Mouse (Mus musculus) intestine, embryonic 15.5 days (tissue): Measurements from ENCODE around the gene Lrrc19. TPM values are rescaled to one million over a fixed set of nuclear protein-coding genes. Genes with fewer than 3 reads are reported as not detected.

Experiments
- ATAC-seq: fragments of 200-750 bp; cut with Nextera tagmentation; 2 replicates; pipeline ENCODE4 v1.8.0; 2017; ENCODE audit warnings: moderate TSS enrichment, moderate library complexity
- H3K27ac ChIP-seq: fragments of 300-500 bp; sonication (generic); 2 replicates; pipeline ENCODE4 v1.5.1; 2015; ENCODE audit warnings: mild to moderate bottlenecking, inconsistent platforms
- H3K27me3 ChIP-seq: fragments of 300-500 bp; sonication (generic); replicated peaks from 2 replicates; pipeline ENCODE4 v1.6.1; 2015; ENCODE audit warnings: inconsistent platforms
- H3K36me3 ChIP-seq: fragments of 300-500 bp; sonication (generic); 2 replicates; pipeline ENCODE4 v1.6.1; 2015; ENCODE audit warnings: inconsistent platforms
- H3K4me1 ChIP-seq: fragments of 300-500 bp; sonication (generic); replicated peaks from 2 replicates; pipeline ENCODE4 v1.6.1; 2015; ENCODE audit warnings: inconsistent platforms
- H3K4me2 ChIP-seq: fragments of 300-500 bp; sonication (generic); replicated peaks from 2 replicates; pipeline ENCODE4 v1.6.1; 2015; ENCODE audit warnings: mild to moderate bottlenecking, inconsistent platforms
- H3K4me3 ChIP-seq: fragments of 300-500 bp; sonication (generic); replicated peaks from 2 replicates; pipeline ENCODE4 v1.5.1; 2015; ENCODE audit warnings: inconsistent platforms
- H3K9ac ChIP-seq: fragments of 300-500 bp; sonication (generic); 2 replicates; pipeline ENCODE4 v1.6.1; 2015; ENCODE audit warnings: inconsistent platforms
- H3K9me3 ChIP-seq: fragments of 300-500 bp; sonication (generic); 2 replicates; pipeline ENCODE4 v1.6.1; 2016; ENCODE audit warnings: inconsistent platforms
- WGBS: fragments of 180-500 bp; shearing (Covaris S2); methylation state at CpG from one replicate; pipeline ENCODE4 v1.1.7; 2015; 5-methylcytosine and 5-hydroxymethylcytosine counted together
- polyA plus RNA-seq: library from polyadenylated mRNA; unstranded; fragments of >200 nt; fragmentation: Nextera tagmentation; extraction: Ambion mirVana; gene quantifications from 2 replicates; pipeline ENCODE4 v1.2.1, GENCODE M21; 2015

The Lrrc19 gene
- polyA plus RNA-seq, 1 experiment from 2014 or later: 3.1 TPM

- Histone ChIP-seq H3K9me3 (no peaks in the 10 kb centered on the region), H3K9ac (peak overlapping the region; percentile 62), H3K4me1 (no peaks in the 10 kb centered on the region), H3K36me3 (no peaks in the 10 kb centered on the region), H3K4me3 (peak overlapping the region; percentile 67), H3K27ac (peak overlapping the region; percentile 73), H3K4me2 (peak overlapping the region; percentile 73), H3K27me3 (no peaks in the 10 kb centered on the region)
- WGBS: under 1% methylated on average over 18 of the region's 18 CpGs
- ATAC-seq: peak; percentile 78
Observed at GRCm38 (mm10) chr4:94614627-94615006, 35.3 kb downstream of the Lrrc19 start.

GRCm38 (mm10) chr4:94613972-94614626, 35.8 kb downstream of the Lrrc19 start, which contains the start of gene Ift74:
TSS of gene Ift74 (plus strand) at chr4:94614491.
- H3K4me2 ChIP-seq: peak within 1 kb of the TSS; percentile 73

DNA sequence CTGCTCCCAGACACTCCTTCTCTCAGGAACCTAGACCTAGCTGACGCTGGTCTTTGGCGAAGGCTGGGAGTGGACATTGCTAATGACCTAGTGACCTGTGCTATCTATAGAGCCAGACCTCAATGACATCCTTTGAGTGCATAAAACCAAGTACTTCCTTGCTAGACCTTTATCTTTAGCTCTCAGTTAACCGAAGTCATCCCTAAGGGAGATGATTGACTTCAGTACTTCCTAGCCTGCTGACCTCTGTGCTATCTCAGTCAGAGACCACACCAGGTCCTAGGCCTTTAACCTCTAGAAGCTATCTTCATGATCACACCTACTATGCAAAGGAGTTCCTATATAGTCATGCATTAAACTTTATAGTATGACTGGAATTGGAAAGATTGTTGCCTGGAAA, 39.6 kb downstream of the Lrrc19 start:
- Histone ChIP-seq H3K27ac (no peak overlapping the region), H3K27me3 (no peaks in the 10 kb centered on the region), H3K4me1 (no peaks in the 10 kb centered on the region), H3K4me3 (no peak overlapping the region), H3K36me3 (no peaks in the 10 kb centered on the region), H3K9me3 (no peaks in the 10 kb centered on the region), H3K9ac (no peak overlapping the region), H3K4me2 (no peak overlapping the region)
- 75% methylated on average over 3 of the region's 3 CpGs for WGBS
- ATAC-seq: no peak

More at GRCm38 (mm10) chr4:94613972-94614626, 35.8 kb downstream of the Lrrc19 start, which contains the start of gene Ift74:
- H3K9me3 ChIP-seq: no peaks in the 10 kb centered on the region
- no peaks in the 10 kb centered on the region for H3K36me3 ChIP-seq
- peak within 1 kb of the TSS; percentile 62 for H3K9ac ChIP-seq
- 2% methylated on average over 29 of the region's 29 CpGs for WGBS
- peak; percentile 100 for ATAC-seq
- H3K27ac ChIP-seq: peak within 1 kb of the TSS; percentile 73
- H3K4me1 ChIP-seq: no peaks in the 10 kb centered on the region
- peak within 1 kb of the TSS; percentile 67 for H3K4me3 ChIP-seq
- H3K27me3 ChIP-seq: no peaks in the 10 kb centered on the region

- ATAC-seq: no peak
- 91% methylated on average over 2 of the region's 2 CpGs for whole genome bisulfite sequencing
- Histone ChIP-seq H3K9me3 (no peaks in the 10 kb centered on the region), H3K9ac (no peak overlapping the region), H3K36me3 (no peaks in the 10 kb centered on the region), H3K27ac (no peak overlapping the region), H3K27me3 (no peaks in the 10 kb centered on the region), H3K4me1 (peaks cover 3% of the 10 kb centered on the region; the same call in 1 of the 2 replicates), H3K4me3 (no peak overlapping the region), H3K4me2 (no peak overlapping the region)
Observed at GRCm38 (mm10) chr4:94605591-94605990, 44.4 kb downstream of the Lrrc19 start.

- no peak for ATAC-seq
- no peak overlapping the region for H3K4me3 ChIP-seq
- H3K9me3 ChIP-seq: no peaks in the 10 kb centered on the region
- WGBS: 94% methylated on average over 2 of the region's 2 CpGs
- peaks cover 3% of the 10 kb centered on the region; the same call in 1 of the 2 replicates for H3K4me1 ChIP-seq
- no peaks in the 10 kb centered on the region for H3K36me3 ChIP-seq
- no peak overlapping the region for H3K27ac ChIP-seq
- H3K9ac ChIP-seq: no peak overlapping the region
- no peaks in the 10 kb centered on the region for H3K27me3 ChIP-seq
- no peak overlapping the region for H3K4me2 ChIP-seq
Observed at GRCm38 (mm10) chr4:94604452-94605019, 45.4 kb downstream of the Lrrc19 start.

GRCm38 (mm10) chr4:94603031-94603629, 46.8 kb downstream of the Lrrc19 start, which contains the start of gene Plaa:
TSS of gene Plaa (minus strand) at chr4:94603244.
- H3K9me3 ChIP-seq: no peaks in the 10 kb centered on the region
- WGBS: under 1% methylated on average over 61 of the region's 61 CpGs

DNA sequence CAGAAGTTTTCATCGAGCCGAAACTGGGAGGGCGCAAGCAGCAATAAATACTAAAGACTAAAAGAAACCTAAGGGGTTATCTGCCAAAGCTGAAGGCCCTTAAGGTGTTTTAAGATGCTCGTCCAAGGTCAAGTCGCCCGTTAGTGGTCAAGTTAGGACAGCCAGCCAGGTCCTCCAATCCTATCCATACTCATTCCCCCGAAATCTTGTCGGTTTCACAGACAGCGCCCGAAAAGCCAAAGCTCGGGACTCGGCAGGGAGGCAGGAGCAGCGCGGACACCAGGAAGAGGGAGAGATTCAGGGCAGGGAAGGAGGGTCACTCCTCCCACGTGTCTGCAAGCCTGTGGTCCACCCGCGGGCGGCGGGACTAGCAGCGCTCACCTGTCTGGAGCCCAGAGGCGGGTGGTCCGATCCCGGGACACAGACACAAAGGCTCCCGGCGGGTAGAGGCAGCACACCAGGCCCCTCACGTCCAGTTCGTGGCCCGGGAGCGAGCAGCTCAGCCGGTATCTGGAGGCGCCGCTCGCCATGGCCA, 47.4 kb downstream of the Lrrc19 start:
- ATAC-seq: peak; percentile 78; the same call in 1 of the 2 replicates
- Histone ChIP-seq H3K36me3 (no peaks in the 10 kb centered on the region), H3K27me3 (no peaks in the 10 kb centered on the region), H3K9ac (peak overlapping the region; percentile 94), H3K27ac (peak overlapping the region; percentile 85), H3K4me2 (peak overlapping the region; percentile 59), H3K9me3 (no peaks in the 10 kb centered on the region), H3K4me1 (peaks cover 3% of the 10 kb centered on the region; the same call in 1 of the 2 replicates), H3K4me3 (peak overlapping the region; percentile 84)
- WGBS: under 1% methylated on average over 33 of the region's 33 CpGs

More at GRCm38 (mm10) chr4:94603031-94603629, 46.8 kb downstream of the Lrrc19 start, which contains the start of gene Plaa:
- Histone ChIP-seq H3K4me3 (peak within 1 kb of the TSS; percentile 84), H3K27ac (peak within 1 kb of the TSS; percentile 86), H3K4me2 (peak within 1 kb of the TSS; percentile 71), H3K27me3 (no peaks in the 10 kb centered on the region), H3K9ac (peak within 1 kb of the TSS; percentile 94), H3K36me3 (no peaks in the 10 kb centered on the region), H3K4me1 (peaks cover 3% of the 10 kb centered on the region; the same call in 1 of the 2 replicates)
- ATAC-seq: peak; percentile 100

DNA sequence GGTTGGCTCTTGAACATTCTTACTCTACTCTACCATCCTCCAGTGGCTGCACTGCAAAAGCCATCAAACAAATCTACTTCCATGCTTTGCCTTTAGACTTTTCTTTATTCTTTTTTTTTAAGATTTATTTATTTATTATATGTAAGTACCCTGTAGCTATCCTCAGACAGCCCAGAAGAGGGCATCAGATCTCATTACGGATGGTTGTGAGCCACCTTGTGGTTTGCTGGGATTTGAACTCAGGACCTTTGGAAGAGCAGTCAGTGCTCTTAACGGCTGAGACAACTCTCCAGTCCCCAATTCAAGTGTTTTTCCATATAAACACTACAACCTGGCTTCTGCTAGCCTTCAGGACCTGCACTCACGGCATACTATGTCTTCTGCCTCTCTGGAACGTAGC, 48.5 kb downstream of the Lrrc19 start:
- no peak overlapping the region for H3K4me3 ChIP-seq
- H3K36me3 ChIP-seq: no peaks in the 10 kb centered on the region
- 81% methylated on average over 4 of the region's 4 CpGs for WGBS
- H3K4me1 ChIP-seq: peaks cover 3% of the 10 kb centered on the region; the same call in 1 of the 2 replicates
- H3K9ac ChIP-seq: no peak overlapping the region
- H3K27ac ChIP-seq: no peak overlapping the region
- H3K4me2 ChIP-seq: peak overlapping the region; percentile 59; the same call in 1 of the 2 replicates
- H3K9me3 ChIP-seq: no peaks in the 10 kb centered on the region
- ATAC-seq: no peak
- no peaks in the 10 kb centered on the region for H3K27me3 ChIP-seq

DNA sequence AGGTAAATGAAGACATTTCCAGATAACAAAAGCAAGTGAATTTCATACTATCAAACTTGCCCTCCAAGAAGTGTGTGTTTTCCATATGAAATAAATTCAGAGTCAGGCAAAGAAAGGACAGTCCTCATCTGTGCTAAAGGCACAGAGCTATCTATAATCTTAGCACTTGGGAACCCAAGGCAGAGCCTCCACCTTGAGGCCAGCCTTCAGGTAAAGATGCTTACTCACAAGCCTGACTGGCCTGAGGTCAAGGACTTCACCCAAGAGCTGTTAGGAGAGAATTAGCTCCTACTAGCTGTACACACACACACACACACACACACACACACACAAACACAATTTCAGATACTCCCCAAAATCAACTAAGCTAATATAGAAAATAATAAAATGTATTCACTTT, 57.2 kb downstream of the Lrrc19 start:
- no peak for ATAC-seq
- Histone ChIP-seq H3K36me3 (no peaks in the 10 kb centered on the region), H3K4me3 (no peak overlapping the region)

GRCm38 (mm10) chr4:94591765-94592381, 58.1 kb downstream of the Lrrc19 start:
- no peak overlapping the region for H3K27ac ChIP-seq
- no peaks in the 10 kb centered on the region for H3K27me3 ChIP-seq
- WGBS: 59% methylated on average over 4 of the region's 4 CpGs
- no peaks in the 10 kb centered on the region for H3K36me3 ChIP-seq
- no peaks in the 10 kb centered on the region for H3K4me1 ChIP-seq
- H3K9me3 ChIP-seq: no peaks in the 10 kb centered on the region
- no peak overlapping the region for H3K4me2 ChIP-seq
- no peak for ATAC-seq
- H3K4me3 ChIP-seq: no peak overlapping the region
- no peak overlapping the region for H3K9ac ChIP-seq

More for the DNA sequence above, 57.2 kb downstream of the Lrrc19 start:
- no peaks in the 10 kb centered on the region for H3K27me3 ChIP-seq
- no peaks in the 10 kb centered on the region for H3K9me3 ChIP-seq
- H3K4me2 ChIP-seq: no peak overlapping the region
- no peak overlapping the region for H3K27ac ChIP-seq
- H3K9ac ChIP-seq: no peak overlapping the region
- no peaks in the 10 kb centered on the region for H3K4me1 ChIP-seq
